Mouse (Mus musculus) frontal cortex, adult 2 months (tissue): ENCODE measurements around the gene Mmp8. TPM values are rescaled to one million over a fixed set of nuclear protein-coding genes. Genes with fewer than 3 reads are reported as not detected.

Experiments
- DNase-seq, 2 experiments: peaks; one replicate each; pipeline ENCODE4 v3.0.0; 2022; ENCODE audit warnings: low spot score in 1 of 2; ENCODE audit errors: extremely low spot score in 1 of 2
- polyA plus RNA-seq: library from polyadenylated mRNA; depleted of rRNA; stranded (reverse); fragments of >200 nt; gene quantifications from 2 replicates; pipeline ENCODE4 v1.2.3, GENCODE M21; 2012; rRNA removed

Gene Mmp8
- polyA plus RNA-seq, 1 experiment: 0.04 TPM

DNA sequence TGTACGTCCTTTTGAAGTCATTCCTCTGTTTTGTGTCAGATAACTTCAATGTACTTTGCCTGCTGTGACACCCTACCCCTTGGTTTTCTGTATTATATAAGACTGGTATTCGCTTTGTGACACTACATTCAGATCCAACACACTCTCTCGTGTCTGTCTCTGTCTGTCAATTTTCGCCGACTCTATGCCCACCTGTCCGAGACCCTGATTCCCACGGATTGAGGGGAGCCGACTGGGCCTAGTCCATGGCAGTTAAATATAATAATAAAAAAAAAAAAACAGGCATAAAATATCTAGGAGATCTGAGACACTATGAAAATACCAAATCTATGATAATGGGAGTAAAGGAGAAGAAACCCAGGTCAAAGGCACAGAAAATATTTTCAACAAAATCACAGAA, 31.8 kb downstream of the Mmp8 start:
- no peak for DNase-seq

DNA sequence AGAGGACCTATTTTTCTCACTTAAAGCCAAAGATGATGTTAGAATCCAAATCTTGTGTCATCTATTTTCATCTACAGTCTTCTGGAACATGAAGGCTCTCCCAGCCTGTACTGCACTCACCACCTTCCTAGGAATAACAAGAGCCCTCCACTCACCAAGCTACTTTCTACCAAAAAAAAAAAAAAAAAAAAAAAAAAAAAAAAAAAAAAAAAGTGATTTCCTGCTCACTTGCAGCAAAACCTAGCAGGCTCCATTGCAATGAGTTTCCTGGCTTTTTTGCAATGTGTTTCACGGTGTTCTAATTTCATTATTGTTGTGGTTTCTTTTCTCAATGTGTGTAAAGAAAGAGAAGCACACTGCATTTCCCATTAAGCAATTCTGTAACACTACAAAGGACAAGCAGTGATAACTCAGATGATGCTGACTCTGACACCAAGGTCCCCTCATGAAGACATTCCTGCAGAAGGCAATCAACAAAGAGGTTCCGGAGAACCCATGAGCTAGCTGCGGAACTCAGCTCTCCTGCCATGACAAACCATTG, 35.1 kb downstream of the Mmp8 start:
- DNase-seq: no peak

DNA sequence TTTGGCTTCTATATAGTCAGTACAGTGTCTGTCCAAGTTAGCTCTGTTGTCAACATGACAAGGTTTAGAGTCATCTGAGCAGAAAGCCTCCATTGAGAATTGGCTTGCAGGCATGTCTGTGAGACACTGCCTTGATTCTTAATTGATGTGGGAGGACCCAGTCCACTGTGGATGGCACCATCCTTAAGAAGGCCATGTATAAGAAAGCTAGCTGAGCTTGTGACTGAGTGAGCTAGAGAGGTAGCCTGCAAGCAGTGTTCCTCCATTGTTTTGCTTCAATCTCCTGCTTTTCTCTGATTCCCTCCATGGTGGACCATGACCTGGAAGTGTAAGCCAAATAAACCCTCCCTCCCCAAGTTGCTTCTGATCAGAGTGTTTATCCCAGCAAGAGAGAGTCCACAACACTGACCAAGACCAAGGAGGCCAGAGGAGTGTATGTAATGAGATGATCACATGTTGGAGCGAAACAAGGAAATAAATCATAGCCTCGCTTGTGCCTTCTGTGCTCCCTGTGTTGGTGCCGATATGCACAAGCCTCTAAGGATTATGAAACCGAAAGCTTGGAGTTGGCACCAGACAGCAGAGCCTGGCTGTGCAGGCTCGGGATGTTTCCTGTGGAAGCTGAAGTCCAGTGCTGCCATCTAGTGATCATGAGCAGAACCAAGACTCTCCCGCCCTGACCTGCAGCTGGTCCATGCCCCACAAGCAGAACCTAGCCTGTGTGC, 36.7 kb downstream of the Mmp8 start:
- DNase-seq: peak; percentile 75 to 92

DNA sequence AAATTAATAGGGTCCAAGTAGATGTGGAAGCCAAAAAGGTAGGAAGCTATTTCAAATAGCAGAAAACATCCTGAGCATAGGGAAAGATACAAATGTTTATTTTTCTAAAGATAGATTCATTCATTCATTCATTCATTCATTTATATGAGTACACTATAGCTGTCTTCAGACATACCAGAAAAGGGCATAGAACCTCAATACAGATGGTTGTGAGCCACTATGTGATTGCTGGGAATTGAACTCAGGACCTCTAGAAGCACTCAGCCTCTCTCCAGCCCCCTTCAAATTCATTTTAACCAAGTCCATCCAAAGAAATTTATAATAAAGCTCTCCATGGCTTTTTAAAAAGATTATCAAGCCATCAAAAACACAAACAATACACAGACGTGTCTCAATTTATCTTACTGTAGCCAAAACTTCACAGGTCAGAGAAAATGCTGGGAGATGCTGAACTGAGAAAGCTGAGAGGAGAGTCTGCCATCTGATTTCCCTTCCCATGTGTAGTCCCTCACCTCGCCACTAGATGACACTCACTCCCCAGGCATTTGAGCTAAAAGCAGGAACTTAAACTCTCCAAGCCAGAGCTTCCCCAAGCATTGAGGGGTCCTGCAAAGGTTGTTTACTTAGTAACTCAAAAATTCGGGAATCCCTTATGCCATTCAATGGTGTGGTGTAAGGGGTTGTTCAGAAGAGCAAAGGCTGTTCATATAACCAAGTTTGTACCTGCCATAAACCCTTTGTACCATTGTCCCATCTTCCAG, 44.9 kb downstream of the Mmp8 start:
- peak; percentile 31 to 88 for DNase-seq

DNA sequence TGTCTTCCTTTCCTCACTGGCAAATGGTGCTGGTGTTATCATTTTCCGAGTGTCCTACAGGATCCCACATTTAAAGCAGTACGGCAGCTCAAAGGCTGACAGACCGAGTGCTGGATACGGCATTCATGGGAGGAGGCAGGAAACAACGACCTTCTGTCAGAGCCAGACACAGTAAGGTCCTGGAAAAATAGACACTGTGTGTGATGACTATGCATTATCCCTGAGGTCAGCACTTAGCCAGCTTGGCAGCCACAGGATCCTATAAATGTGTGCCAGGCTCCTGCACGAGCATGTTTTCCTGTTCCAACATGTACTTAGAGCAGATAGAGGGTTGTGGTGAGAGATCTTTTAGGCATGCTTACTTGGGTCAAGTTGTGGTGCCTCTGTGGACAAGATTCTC, 45.7 kb downstream of the Mmp8 start:
- peak in 1 of 2 experiments; percentile 2 for DNase-seq

DNA sequence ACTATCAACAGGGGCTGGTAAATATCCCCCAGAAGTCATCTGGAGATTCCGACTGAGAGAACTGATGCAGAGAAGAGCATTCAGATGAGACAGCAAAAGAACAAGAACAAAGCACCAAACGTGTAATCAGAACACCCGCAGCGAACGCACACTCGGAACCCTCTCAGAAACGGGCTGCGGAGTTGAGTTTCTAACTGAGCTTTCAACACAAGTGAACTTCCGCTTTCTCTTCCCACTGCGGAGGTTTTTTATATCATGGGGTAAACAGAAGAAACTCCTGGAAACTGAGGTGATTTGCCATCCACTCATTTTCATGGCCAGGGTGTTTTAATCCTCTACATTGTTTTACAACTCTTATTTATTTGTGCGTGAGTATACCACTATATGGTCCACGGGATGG, 47.4 kb downstream of the Mmp8 start:
- no peak for DNase-seq

Other genes starting within 250 kb of the Mmp8 start
- not detected in 2 replicates for gene Mmp12, start 214.1 kb upstream of the Mmp8 start, polyA plus RNA-seq
- not detected in 2 replicates for gene Mmp1b, start 170.4 kb upstream of the Mmp8 start, polyA plus RNA-seq
- not detected in 2 replicates for gene Mmp3, start 112.6 kb upstream of the Mmp8 start, polyA plus RNA-seq
- not detected in 2 replicates for gene Mmp10, start 56.1 kb upstream of the Mmp8 start, polyA plus RNA-seq
- gene Mmp27, start 12.9 kb downstream of the Mmp8 start, polyA plus RNA-seq: not detected in 2 replicates
- gene Mmp20, start 69.8 kb downstream of the Mmp8 start, polyA plus RNA-seq: not detected in 2 replicates
- not detected in 2 replicates for gene Mmp7, start 133.6 kb downstream of the Mmp8 start, polyA plus RNA-seq
- 15.5 and 16.6 TPM in 2 replicates for gene Tmem123, start 205.6 kb downstream of the Mmp8 start, polyA plus RNA-seq